9 mouse cellular contexts compared by ENCODE assay signal in genomic region chr14:30551509-30551908, GRCm38 (mm10). TPM values are rescaled to one million over a fixed set of nuclear protein-coding genes. Genes with fewer than 3 reads are reported as not detected.
DNase-seq lines count a peak whose midpoint lies in the region; ATAC-seq and TF ChIP-seq lines count a peak whose summit lies in the region.
"Had no signal": no experiment of that assay in that cellular context is flagged by ENCODE, and none has a peak within 500 bp of the region (broad histone marks: within the 10 kb centered on the region; RNA-seq: fewer than 3 reads in every experiment).

No protein-coding gene starts in this region.

- 15% methylated on average over 5 of the region's 5 CpGs for WGBS in heart, postnatal 0 days
- WGBS in lung, postnatal 0 days = 30% methylated on average over 5 of the region's 5 CpGs

- no peak for TF ChIP-seq EP300 in heart, postnatal 0 days (IDR thresholded peaks at IDR 0.05; ENCODE audit: low read depth)
- TF ChIP-seq EP300 in lung, postnatal 0 days (IDR thresholded peaks at IDR 0.05) = no peak

- DNase-seq in A20 (ENCODE audit: low read depth, low spot score) (peak; percentile 59), G1E (ENCODE audit: low spot score) (no peak)
- DNase-seq in heart, postnatal 0 days (ENCODE audit: low spot score) = peak; percentile 45
- peak; percentile 58 for DNase-seq in lung, postnatal 0 days (ENCODE audit: low spot score)
- DNase-seq in gastrocnemius, adult 18-20 months (ENCODE audit: low spot score) = no peak
- DNase-seq in layer of hippocampus, postnatal 10 days (ENCODE audit: low spot score in 2 of 2) = no peak
- DNase-seq in urinary bladder, postnatal 36 days (ENCODE audit: low spot score in 2 of 2) = no peak

- peaks cover 61% of the 10 kb centered on the region for H3K36me3 ChIP-seq in G1E (replicated peaks)
- peaks cover 7% of the 10 kb centered on the region for H3K36me3 ChIP-seq in heart, postnatal 0 days (replicated peaks; ENCODE audit: control insufficient read depth, insufficient read depth, low read length)
- no peaks in the 10 kb centered on the region for H3K36me3 ChIP-seq in lung, postnatal 0 days (ENCODE audit: insufficient read depth, low read length)

- no peak overlapping the region for H3K9ac ChIP-seq in heart, postnatal 0 days (replicated peaks; ENCODE audit: low read depth, low read length)
- no peak overlapping the region for H3K9ac ChIP-seq in lung, postnatal 0 days (replicated peaks; ENCODE audit: low read depth)

- H3K9me3 ChIP-seq in G1E (replicated peaks) = no peaks in the 10 kb centered on the region
- no peaks in the 10 kb centered on the region for H3K9me3 ChIP-seq in heart, postnatal 0 days (replicated peaks; ENCODE audit: control insufficient read depth, low read length)
- H3K9me3 ChIP-seq in lung, postnatal 0 days (ENCODE audit: low read length) = no peaks in the 10 kb centered on the region

- H3K4me2 ChIP-seq in heart, postnatal 0 days (ENCODE audit: low read depth, low read length) = peak overlapping the region; percentile 94
- H3K4me2 ChIP-seq in lung, postnatal 0 days (replicated peaks; ENCODE audit: low read depth, low read length) = peak overlapping the region; percentile 85; the same call in 1 of the 2 replicates

- no peak for TF ChIP-seq CTCF in G1E (IDR thresholded peaks at IDR 0.05; ENCODE audit: low read depth, low read length)
- TF ChIP-seq CTCF in heart, postnatal 0 days (IDR thresholded peaks at IDR 0.05; ENCODE audit: low read depth) = no peak
- TF ChIP-seq CTCF in lung, postnatal 0 days (IDR thresholded peaks at IDR 0.05) = no peak

- H3K4me3 ChIP-seq in G1E (ENCODE audit: low read depth, low read length) = peak overlapping the region; percentile 82
- no peak overlapping the region for H3K4me3 ChIP-seq in heart, postnatal 0 days (ENCODE audit: low read depth, low read length)
- no peak overlapping the region for H3K4me3 ChIP-seq in lung, postnatal 0 days (ENCODE audit: low read depth, low read length)
- H3K4me3 ChIP-seq: left cerebral cortex, adult 2 months had no signal

- no peaks in the 10 kb centered on the region for H3K27me3 ChIP-seq in G1E (ENCODE audit: insufficient read depth, low read length)
- H3K27me3 ChIP-seq in heart, postnatal 0 days (ENCODE audit: control insufficient read depth, insufficient read depth, low read length) = no peaks in the 10 kb centered on the region
- no peaks in the 10 kb centered on the region for H3K27me3 ChIP-seq in lung, postnatal 0 days (replicated peaks; ENCODE audit: insufficient read depth, low read length)

- no peak for ATAC-seq in G1E (ENCODE audit: extremely low read depth, insufficient number of reproducible peaks, low FRiP score, poor library complexity, severe bottlenecking)
- ATAC-seq in heart, postnatal 0 days (ENCODE audit: insufficient read depth, low read depth) = no peak
- ATAC-seq in lung, postnatal 0 days = no peak
- no peak for ATAC-seq in granulocyte monocyte progenitor cell, adult 5-6 weeks (replicated peaks; ENCODE audit: poor library complexity, severe bottlenecking)

- H3K27ac ChIP-seq in heart, postnatal 0 days (ENCODE audit: low read depth) = no peak overlapping the region
- H3K27ac ChIP-seq in lung, postnatal 0 days (ENCODE audit: low read length) = no peak overlapping the region
- H3K27ac ChIP-seq: left cerebral cortex, adult 2 months had no signal

- peaks cover 73% of the 10 kb centered on the region for H3K4me1 ChIP-seq in G1E (ENCODE audit: insufficient read depth, low read depth, low read length)
- peaks cover 42% of the 10 kb centered on the region for H3K4me1 ChIP-seq in heart, postnatal 0 days (ENCODE audit: control insufficient read depth, insufficient read depth)
- H3K4me1 ChIP-seq in lung, postnatal 0 days (ENCODE audit: insufficient read depth, low read depth, low read length) = peaks cover 28% of the 10 kb centered on the region; the same call in 1 of the 2 replicates

RNA-seq across cellular contexts. Expression of gene Tkt, which starts 3.4 kb away (rescaled TPM):
- total RNA-seq in G1E (2014; fragmentation: Nextera tagmentation) (143 and 146 TPM in 2 replicates), G1E (2017) (550 and 661 TPM in 2 replicates)
- polyA plus RNA-seq in G1E (2012) = 1,030 and 1,086 TPM in 2 replicates
- 88.9 and 108 TPM in 2 replicates for total RNA-seq in heart, postnatal 0 days (2014; rRNA removed; ENCODE audit: low replicate concordance)
- polyA plus RNA-seq in heart, postnatal 0 days (2015; fragmentation: Nextera tagmentation; extraction: Ambion mirVana) = 36.4 and 37.8 TPM in 2 replicates
- polyA plus RNA-seq in lung, postnatal 0 days (2015; fragmentation: Nextera tagmentation; extraction: Ambion mirVana) = 121 and 132 TPM in 2 replicates
- 10 to 100 TPM; 10.8 to 10.9 TPM for total RNA-seq in gastrocnemius, adult 18-20 months (2021)
- 100 to 1,000 TPM; 208 to 226 TPM for total RNA-seq in layer of hippocampus, postnatal 10 days (2021)
- total RNA-seq in granulocyte monocyte progenitor cell, adult 5-6 weeks (2014; fragmentation: Nextera tagmentation) = 628 and 659 TPM in 2 replicates
- 773 and 843 TPM in 2 replicates for total RNA-seq in granulocyte monocyte progenitor cell, adult 5-6 weeks (2017)

Comparison
In these comparisons a context has a peak if more than half of its experiments do, and no peak if none do; other contexts are left out.
1. DNase-seq: peak in A20 (single experiment), heart, postnatal 0 days (single experiment) and lung, postnatal 0 days (single experiment); none in G1E (single experiment), gastrocnemius, adult 18-20 months (single experiment), layer of hippocampus, postnatal 10 days (0 of 2) and urinary bladder, postnatal 36 days (0 of 2).